Mouse (Mus musculus) ovary, postnatal 36 days (tissue): Measurements from ENCODE around the gene Sec23b.
"Not testable (repeated sequence)": the region's sequence is repeated elsewhere in the genome, so short reads cannot be mapped to it uniquely, and the experiment has no call there.

Experiments
- DNase-seq: peaks from one replicate; pipeline ENCODE4 v3.0.0; 2022; ENCODE audit warnings: low spot score, mixed read lengths

The Sec23b gene

DNA sequence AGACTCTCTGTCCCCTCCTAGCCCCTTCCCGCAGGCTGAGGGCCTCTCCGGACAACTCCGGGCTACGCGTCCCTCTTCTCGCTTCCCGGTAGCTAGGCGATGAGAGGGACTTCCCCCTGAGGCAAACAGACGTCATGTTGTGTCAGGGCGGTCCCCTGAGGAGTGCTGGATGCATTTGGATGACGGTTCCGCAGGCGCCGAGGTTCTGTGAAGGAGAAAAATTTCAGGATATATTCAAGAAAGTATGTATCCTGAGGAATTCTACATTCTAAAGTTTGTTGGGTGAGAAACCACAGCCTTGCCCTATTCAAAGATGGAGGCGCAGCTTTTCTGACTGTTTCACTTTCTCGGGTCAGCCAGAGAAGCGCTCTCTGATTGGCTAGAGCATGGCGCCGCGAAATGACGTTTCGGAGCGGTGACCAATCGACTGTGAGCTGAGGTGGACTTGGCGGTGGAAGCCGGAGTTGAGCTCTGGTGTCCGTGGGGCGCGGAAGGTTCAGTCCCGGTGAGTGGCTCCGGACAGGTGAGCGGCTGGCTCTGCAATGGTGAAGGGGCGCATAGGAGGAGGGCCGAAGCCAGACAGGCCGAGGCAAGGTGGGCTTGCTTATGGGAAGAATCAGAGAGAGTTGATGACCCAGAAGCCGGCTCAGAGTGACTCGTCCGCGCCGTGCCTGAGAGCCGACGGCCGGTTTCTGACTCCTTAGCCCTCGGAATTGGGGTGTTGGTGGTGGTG lies at the start of gene Sec23b:
Gene Sec23b (plus strand): TSS at position 410 of the 733 bp plus-strand sequence.
- DNase-seq, result peak; percentile 94

DNA sequence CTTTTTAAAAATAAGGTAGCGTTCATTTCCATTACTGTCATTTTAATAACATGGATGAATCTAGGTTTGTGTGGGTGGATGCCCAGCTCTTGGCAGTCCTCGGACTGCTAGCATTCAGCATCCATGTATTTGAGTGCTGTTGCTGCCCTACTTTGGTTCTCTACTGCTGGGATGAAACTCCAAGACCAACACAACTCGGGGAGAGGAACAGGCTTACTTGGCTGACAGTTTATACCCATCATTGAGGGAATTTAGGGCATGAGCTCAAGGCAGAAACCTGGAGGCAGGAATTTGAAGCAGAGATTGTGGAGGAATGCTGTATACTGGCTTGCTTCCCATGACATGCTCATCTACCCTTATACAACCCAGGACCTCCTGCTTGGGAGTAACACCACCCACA lies 41.4 kb upstream of the Sec23b start:
- DNase-seq, result no peak

DNA sequence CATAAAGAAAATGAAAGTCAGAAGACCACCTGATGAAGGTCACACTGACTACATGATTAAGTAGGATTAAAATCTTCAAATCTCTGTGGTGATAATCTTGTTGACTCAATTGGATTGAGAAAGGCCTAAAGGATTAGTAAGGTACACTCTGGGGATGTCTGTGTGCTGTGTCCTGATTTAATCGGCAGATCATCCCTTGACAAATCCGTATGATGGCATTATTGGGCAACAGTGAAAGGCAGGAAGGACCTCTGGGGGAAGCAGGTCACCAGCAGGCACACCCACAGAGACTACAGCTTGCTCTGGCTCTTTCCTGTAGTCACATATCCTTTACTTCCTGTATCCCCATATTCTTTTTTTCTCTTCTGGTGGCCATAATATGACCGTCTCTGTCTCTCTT lies 36.3 kb upstream of the Sec23b start:
- DNase-seq, result no peak

DNA sequence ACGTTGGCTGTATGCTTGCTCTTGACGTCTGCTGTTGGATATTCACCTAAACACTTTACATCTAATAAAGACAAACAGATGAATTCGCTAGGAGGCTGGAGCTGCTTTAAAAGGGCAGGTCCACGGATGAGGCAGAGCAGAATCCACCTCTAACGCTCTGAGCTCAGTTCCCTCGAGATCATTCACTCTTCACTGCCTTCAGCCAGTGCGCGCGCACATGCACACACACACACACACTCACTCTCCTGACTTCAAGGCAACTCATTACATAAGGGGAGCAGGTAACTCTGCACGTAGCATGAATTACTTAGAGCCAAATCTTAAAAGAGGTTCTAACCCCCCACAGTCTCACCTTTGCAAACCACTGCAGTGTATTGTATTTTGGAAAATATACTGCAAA lies 30.2 kb upstream of the Sec23b start:
- no peak for DNase-seq

- peak; percentile 94 for DNase-seq
These were observed 28.8 kb upstream of the Sec23b start, which contains the start of the genes Dzank1 and Polr3f for GRCm38 (mm10) chr2:144526981-144527820. Gene Dzank1 (minus strand): TSS chr2:144527414. Gene Polr3f (plus strand): TSS chr2:144527718.

DNA sequence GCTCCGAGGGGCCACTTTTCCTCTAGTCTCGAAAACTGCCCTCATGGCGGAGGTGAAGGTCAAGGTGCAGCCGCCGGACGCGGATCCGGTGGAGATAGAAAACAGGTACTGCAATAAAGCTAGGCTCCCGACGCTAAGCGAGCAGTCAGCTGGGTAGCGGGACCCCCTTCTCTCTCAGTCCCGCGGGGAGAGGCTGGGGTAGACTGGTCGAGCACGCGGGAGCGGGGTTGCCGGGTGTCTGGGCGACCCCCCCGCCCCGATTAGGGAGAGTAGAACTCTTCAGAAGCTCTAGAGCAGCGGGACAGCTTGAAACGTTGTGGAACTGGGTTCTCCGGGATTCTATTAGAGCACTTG lies 28.2 kb upstream of the Sec23b start:
- DNase-seq, result no peak

- no peak for DNase-seq
These were observed 18.9 kb upstream of the Sec23b start for GRCm38 (mm10) chr2:144537123-144537522.

GRCm38 (mm10) chr2:144541246-144541645 lies 14.8 kb upstream of the Sec23b start:
- DNase-seq, result no peak

- DNase-seq, result no peak
These were observed 12.4 kb upstream of the Sec23b start for GRCm38 (mm10) chr2:144543670-144544069.

DNA sequence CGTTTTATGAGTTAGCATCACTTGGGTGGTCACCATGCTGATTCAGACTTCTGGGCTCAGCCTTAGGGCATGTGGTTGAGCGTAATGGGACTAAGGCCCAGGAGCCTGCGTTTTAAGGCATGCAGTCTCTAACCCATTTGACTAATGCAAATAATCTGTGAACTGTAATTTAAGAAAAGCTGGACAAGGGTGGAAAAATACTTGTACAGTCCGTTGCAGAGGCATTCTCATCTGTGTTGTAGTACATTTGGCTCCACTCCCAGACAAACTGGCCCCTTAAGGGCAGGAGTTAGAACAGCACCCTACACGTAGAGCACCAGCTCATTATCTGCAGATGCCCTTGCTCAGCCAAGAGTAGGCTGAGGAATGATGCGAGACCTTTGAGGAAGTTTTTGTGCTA lies 11.4 kb upstream of the Sec23b start:
- no peak for DNase-seq

GRCm38 (mm10) chr2:144545061-144545460 lies 11.0 kb upstream of the Sec23b start:
- DNase-seq, result no peak

- no peak for DNase-seq
These were observed 10.5 kb upstream of the Sec23b start for GRCm38 (mm10) chr2:144545481-144545880.

GRCm38 (mm10) chr2:144547559-144547958 lies 8.5 kb upstream of the Sec23b start:
- DNase-seq, result no peak

- peak; percentile 65 for DNase-seq
These were observed 5.5 kb upstream of the Sec23b start, which contains the start of gene Rbbp9 for GRCm38 (mm10) chr2:144550529-144550928. Gene Rbbp9 (minus strand): TSS chr2:144550869.

- DNase-seq, result no peak
These were observed 2.1 kb upstream of the Sec23b start for GRCm38 (mm10) chr2:144553905-144554304.

GRCm38 (mm10) chr2:144555286-144555819 lies 676 bp upstream of the Sec23b start:
- DNase-seq, result no peak

DNA sequence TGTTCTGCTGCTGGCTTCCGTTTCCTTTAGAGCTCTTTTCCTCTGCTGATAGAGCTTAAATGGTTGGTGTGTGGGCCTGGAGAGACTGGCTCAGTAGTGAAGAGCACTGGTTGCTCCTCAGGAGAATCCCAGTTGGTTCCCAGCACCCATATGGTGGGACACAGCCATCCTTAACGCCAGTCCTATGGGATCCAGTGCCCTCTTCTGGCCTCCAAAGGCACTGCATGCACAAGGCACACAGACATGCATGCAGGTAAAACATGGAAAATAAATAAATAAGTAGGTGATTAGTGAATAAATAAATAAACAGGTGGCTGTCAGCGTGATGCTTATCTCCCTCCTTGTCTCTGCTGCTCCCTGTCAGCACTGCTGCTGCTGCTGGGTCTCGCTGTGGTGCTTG lies 32.7 kb downstream of the Sec23b start:
- DNase-seq, result no peak

DNA sequence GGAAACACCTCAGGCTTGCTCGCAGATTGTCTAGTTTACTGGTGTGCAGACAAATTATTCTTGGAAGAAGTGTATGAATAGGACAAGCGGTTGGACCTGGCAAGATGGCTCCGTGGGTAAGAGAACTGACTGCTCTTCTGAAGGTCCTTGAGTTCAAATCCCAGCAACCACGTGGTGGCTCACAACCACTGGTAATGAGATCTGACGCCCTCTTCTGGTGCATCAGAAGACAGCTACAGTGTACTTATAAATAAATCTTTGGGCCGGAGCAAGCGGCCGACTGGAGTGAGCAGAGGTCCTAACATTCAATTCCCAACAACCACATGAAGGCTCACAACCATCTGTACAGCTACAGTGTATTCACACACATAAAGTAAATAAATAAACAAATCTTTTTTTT lies 37.0 kb downstream of the Sec23b start:
- DNase-seq, result not testable (repeated sequence)

GRCm38 (mm10) chr2:144593951-144594651 lies 38.1 kb downstream of the Sec23b start, which contains the start of gene Smim26:
Gene Smim26 (plus strand): TSS chr2:144594054.
- DNase-seq, result peak; percentile 64

- no peak for DNase-seq
These were observed 42.0 kb downstream of the Sec23b start for GRCm38 (mm10) chr2:144598006-144598405.

DNA sequence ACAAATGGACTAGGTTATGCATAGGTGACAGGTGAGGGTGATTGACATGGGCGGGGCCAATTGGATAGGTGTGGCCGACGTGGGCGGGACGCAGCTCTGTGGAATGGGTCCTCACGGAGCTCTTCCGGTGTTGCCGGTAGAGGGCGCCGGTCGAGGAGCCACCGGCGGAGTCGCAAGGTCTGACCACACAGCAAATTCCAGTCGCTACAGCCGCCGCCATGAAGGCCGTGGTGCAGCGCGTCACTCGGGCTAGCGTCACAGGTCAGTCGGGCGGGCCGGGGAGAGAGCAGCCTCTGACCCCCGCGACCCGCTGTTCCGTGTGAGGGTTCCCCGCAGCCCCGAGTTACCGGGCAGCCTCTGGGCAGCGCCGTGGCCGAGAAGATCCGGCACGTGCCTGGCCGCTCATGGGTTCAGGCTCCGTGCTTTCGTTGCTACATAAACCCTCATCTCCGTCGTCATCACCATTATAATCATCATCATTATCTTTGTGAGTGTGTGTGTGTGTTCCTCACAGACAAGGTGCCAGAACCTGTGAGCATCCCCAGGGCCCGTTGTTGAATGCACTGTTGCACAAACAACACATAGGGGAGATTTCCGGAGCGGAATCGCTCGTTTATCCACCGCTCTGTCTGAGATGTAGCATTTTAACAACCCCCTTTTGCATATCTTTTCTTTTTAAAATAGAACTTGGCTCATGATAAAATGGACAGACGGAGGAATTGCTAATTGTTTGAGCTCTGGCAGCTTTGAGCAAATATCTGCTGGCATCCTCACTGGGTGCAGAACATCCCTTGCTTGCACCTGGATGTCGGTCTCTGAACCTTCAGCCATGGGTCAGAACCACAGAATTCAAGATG lies 44.0 kb downstream of the Sec23b start, which contains the start of gene Dtd1:
Gene Dtd1 (plus strand): TSS at position 67 of the 857 bp plus-strand sequence.
- DNase-seq, result peak; percentile 87
